Mouse (Mus musculus): ENCODE data around the gene Kmo.

Gene Kmo

DNA sequence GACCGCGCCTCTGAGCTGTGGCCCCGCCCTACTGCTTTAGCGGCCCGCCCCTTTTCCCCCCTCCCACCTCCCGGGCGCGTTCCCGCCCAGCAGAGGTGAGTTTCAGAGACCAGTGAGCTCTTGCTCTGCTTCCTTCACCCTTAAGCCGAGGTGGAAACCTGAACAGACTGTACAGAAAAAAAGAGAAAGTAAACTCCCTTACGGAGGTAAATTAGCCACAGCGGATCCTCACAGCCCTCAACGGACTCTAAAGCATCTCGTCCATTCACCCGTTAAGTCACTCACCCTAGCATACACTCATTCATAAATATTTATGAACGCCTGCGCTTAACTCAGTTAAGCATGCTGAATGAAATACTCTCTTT is 72.8 kb downstream of the Kmo start:
- no peak for DNase-seq (ENCODE audit: extremely low read depth, insufficient read length, low spot score)

DNA sequence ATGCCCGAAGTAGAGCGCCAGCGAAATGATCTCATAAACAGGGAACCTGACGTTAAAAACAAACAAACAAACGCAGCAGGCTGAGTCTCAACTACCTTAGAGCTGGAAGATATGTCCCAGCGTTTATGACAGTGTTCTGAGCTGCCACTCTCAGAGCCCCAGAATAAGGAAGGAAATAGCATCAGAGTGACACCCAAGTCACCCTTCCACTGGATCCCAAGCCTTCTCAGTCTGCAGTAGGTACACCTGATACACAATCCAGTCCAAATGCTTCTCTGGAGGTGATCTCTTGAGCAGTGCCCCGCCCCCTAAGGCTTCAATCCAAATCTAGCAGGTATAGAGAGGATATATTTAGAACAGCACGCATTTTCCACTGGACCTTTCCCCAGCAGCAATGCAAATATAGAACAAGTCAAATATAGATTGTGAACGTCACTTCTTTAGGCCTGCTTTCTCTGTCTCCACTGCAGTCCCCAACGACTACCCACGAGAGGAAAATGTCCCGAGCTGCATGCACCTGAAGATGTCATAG is 73.3 kb downstream of the Kmo start:
- no peak for DNase-seq (ENCODE audit: extremely low read depth, insufficient read length, low spot score)

DNA sequence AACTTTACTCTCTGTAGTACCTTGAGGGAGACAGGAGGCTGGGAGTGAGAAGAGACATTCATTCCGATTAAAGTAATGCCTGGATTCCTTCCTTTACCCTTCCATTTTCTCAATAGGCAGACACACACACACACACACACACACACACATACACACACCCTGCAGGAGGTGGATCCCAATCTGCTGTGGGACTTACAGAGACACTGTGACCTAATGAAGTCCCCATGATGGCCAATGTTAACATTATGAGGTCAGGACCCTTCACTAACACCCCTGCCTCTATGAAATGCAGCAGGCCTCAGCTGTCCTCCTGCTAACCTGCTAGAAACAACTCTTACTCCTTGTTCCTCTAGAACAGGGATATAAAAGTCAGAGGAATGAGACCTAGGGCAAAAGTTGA is 78.1 kb downstream of the Kmo start, which contains the start of gene Wdr64:
TSS of gene Wdr64 (plus strand) at position 301 of the 400 bp plus-strand sequence.
- DNase-seq (ENCODE audit: extremely low read depth, insufficient read length, low spot score) = no peak

DNA sequence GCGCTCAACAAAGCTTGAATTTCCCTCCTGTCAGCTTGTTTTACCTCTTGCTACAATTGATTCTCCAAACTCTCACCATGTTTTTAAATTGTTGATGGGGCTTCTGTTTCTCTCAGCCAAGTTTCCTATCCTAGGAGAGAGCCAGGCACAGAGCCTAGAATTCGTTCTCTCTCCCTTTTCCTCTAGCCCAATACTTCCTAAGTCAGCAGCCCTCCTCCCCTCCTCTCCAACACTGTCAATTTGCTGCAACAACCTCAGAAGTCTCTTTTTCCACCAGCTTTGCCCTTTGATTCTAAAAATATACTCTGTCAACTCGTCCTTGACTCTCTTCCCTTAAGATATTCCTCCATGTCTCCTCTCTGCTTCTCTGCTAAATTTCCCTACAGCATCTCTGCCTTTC is 79.2 kb downstream of the Kmo start:
- DNase-seq (ENCODE audit: extremely low read depth, insufficient read length, low spot score) = no peak

DNA sequence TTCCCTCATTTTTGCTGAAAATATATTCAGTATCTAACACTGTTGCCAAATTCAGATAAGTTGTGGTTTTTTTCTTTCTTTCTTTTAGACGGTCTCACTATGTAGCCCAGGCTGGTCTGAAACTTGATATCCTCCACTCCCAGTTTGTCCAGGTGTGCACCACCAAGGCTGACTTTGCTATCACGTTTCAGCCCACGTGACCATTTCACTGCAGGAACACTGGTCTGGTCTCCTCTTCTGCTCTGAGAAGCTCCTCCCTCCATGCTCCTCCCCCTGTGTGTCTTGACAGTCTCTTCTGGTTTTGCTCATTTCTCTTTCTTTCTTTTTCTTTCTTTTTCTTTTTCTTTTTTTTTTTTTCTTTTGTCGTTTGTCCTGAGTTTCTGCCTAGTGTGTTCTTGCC is 79.6 kb downstream of the Kmo start:
- no peak for DNase-seq (ENCODE audit: extremely low read depth, insufficient read length, low spot score)

DNA sequence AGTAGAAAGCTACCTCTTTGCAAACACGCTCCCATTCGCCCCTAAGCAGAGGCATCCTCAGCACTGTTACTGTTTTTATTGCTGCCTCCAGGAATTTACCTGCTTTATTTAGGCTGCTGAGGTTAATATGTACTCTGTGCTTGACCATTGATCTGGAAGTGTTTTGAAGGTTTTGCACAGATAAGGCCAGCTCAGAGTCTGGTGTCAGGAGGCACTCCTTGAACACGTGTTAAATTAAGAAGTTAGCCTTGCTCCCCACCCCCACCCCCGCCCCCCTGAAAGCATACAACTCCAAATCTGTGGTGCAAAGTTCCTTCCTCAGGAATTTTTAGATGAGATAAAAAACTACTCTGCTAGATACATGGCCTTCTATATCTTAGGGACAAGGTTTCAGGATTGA is 81.0 kb downstream of the Kmo start:
- no peak for DNase-seq (ENCODE audit: extremely low read depth, insufficient read length, low spot score)

DNA sequence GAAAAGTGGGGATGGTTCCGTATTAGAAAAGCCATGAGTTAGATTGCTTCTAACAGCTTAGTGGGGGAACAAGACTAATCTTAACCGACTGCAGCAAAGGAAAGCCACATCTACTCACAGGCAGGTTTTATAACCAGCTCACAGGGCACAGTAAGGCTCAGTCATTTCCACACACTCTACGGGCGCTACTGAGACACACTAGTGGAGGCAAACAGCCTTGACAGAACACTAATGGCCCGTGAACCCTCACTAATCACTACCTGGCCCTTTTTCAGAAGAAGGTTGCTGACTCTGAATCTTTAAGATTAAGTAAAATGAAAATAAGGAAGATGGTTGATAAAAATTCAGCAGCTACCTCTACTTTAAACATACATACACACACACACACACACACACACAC is 87.4 kb downstream of the Kmo start:
- DNase-seq (ENCODE audit: extremely low read depth, insufficient read length, low spot score) = no peak

DNA sequence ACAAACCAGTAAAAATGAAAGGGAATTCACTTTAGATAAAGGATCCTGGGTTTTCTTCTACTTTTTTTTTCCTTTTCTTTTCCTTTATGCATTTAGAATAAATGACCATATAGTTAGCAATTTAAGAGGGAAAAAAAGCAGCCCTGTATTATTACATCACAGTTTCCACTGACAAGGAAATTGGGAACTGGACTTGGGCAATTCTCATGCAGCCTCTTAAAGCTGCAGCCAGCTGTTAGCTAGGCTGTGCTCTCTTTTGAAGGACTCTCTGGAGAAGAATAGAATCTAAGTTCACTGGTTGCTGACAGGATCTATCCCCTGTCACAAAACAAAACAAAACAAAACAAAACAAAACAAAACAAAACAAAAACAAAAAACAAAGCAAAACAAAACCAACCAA is 87.8 kb downstream of the Kmo start:
- no peak for DNase-seq (ENCODE audit: extremely low read depth, insufficient read length, low spot score)

Measured in 3134 (cell line).